Comparison of ENCODE assay signal across 12 mouse cellular contexts in genomic region chr4:105033153-105033552, GRCm38 (mm10).
A peak's percentile ranks its signal among the peaks of the same experiment; 100 is the strongest.
DNase-seq lines count a peak whose midpoint lies in the region; ATAC-seq and TF ChIP-seq lines count a peak whose summit lies in the region.
"Had no signal": no experiment of that assay in that cellular context is flagged by ENCODE, and none has a peak within 500 bp of the region (broad histone marks: within the 10 kb centered on the region; RNA-seq: fewer than 3 reads in every experiment).

No protein-coding gene starts in this region.

- no peak for DNase-seq in heart, adult 2 months
- no peak for DNase-seq in heart, adult 8-10 months (ENCODE audit: low spot score)
- no peak for DNase-seq in left cerebral cortex, adult 2 months (ENCODE audit: extremely low spot score in 1 of 2, low spot score in 2 of 2)
- no peak for DNase-seq in left cerebral cortex, postnatal 25 days (ENCODE audit: low spot score in 2 of 2)
- DNase-seq in Patski (ENCODE audit: low read depth, low spot score), result peak; percentile 19
- DNase-seq in cerebellum, postnatal 36 days, result peak; percentile 24 to 36
- DNase-seq in limb, embryonic 10.5 days (ENCODE audit: low spot score), result no peak
- DNase-seq in adrenal gland, postnatal 4 days (ENCODE audit: low spot score in 2 of 2), result no peak
- DNase-seq: right cerebral cortex, postnatal 25 days had no signal

- H3K27me3 ChIP-seq in heart, adult 2 months (ENCODE audit: control insufficient read depth, insufficient read depth, low read length), result no peaks in the 10 kb centered on the region
- H3K27me3 ChIP-seq in Patski, result no peaks in the 10 kb centered on the region
- H3K27me3 ChIP-seq in limb, embryonic 10.5 days (ENCODE audit: low read depth, poor library complexity, severe bottlenecking), result no peaks in the 10 kb centered on the region
- H3K27me3 ChIP-seq: hindbrain, embryonic 15.5 days; megakaryocyte, embryonic 14.5 days; neural tube, embryonic 13.5 days had no signal

- intact Hi-C loops in heart, adult 2 months (cut with DNase I), result loop anchor here (5.0 kb wide), 3 partner anchors 74 to 1194 kb away; partner anchors contain the start of gene Prkaa2
- intact Hi-C loops in left cerebral cortex, adult 2 months (cut with DNase I), result loop anchor here (5.0 kb wide), 2 partner anchors 89 to 1194 kb away; no protein-coding TSS in a partner anchor
- intact Hi-C loops in left cerebral cortex, postnatal 25 days (cut with DNase I), result loop anchor here (2.0 to 5.0 kb wide), 2 partner anchors 90 to 1194 kb away; no protein-coding TSS in a partner anchor

- TF ChIP-seq POLR2A in heart, adult 2 months (IDR thresholded peaks at IDR 0.05; ENCODE audit: insufficient read depth, low read depth, low read length), result no peak

- H3K4me1 ChIP-seq in heart, adult 2 months (ENCODE audit: control insufficient read depth, insufficient read depth, low read length), result no peaks in the 10 kb centered on the region
- H3K4me1 ChIP-seq in limb, embryonic 10.5 days, result no peaks in the 10 kb centered on the region
- H3K4me1 ChIP-seq: hindbrain, embryonic 15.5 days; megakaryocyte, embryonic 14.5 days; neural tube, embryonic 13.5 days had no signal

- no peak overlapping the region for H3K9ac ChIP-seq in heart, adult 2 months (ENCODE audit: low read depth, low read length)
- H3K9ac ChIP-seq: hindbrain, embryonic 15.5 days; neural tube, embryonic 13.5 days had no signal

- ATAC-seq in Patski, result peak; percentile 35

- no peaks in the 10 kb centered on the region for H3K9me3 ChIP-seq in limb, embryonic 10.5 days (replicated peaks)
- H3K9me3 ChIP-seq: hindbrain, embryonic 15.5 days; megakaryocyte, embryonic 14.5 days; neural tube, embryonic 13.5 days had no signal

- peak; percentile 44 for TF ChIP-seq CTCF in heart, adult 2 months (IDR thresholded peaks at IDR 0.05)
- TF ChIP-seq CTCF in left cerebral cortex, adult 2 months (IDR thresholded peaks at IDR 0.05), result peak; percentile 31
- TF ChIP-seq CTCF in Patski (IDR thresholded peaks at IDR 0.05), result peak; percentile 43

- WGBS in heart, adult 2 months, result 53% methylated on average over 7 of the region's 7 CpGs
- 59% methylated on average over 7 of the region's 7 CpGs for WGBS in limb, embryonic 10.5 days

- in situ Hi-C loops in Patski (cut with MboI; ENCODE audit: low pct_unique_long_range_greater_than_20kb), result loop anchor here (10.0 kb wide), 1 partner anchor 118 kb away; the partner anchor contains the start of gene Fyb2

- POLR2A ChIA-PET in Patski (lab: Charles Lee), result no interaction called here

- no peaks in the 10 kb centered on the region for H3K79me2 ChIP-seq in heart, adult 2 months (replicated peaks; ENCODE audit: control insufficient read depth, insufficient read depth, low read length)

- H3K36me3 ChIP-seq in heart, adult 2 months (ENCODE audit: control insufficient read depth, insufficient read depth, low read length), result no peaks in the 10 kb centered on the region
- no peaks in the 10 kb centered on the region for H3K36me3 ChIP-seq in limb, embryonic 10.5 days

- TF ChIP-seq EP300 in heart, adult 2 months (IDR thresholded peaks at IDR 0.05; ENCODE audit: insufficient read depth, low read depth, low read length), result no peak

- CTCF ChIA-PET in Patski (lab: Charles Lee), result interaction anchor here (1.1 to 2.4 kb wide), 3 partner anchors 87 to 93 kb away, joined by 3 to 12 read pairs (median 3); no protein-coding TSS in a partner anchor

- no peak overlapping the region for H3K27ac ChIP-seq in heart, adult 2 months
- no peak overlapping the region for H3K27ac ChIP-seq in left cerebral cortex, adult 2 months
- H3K27ac ChIP-seq in limb, embryonic 10.5 days, result no peak overlapping the region
- H3K27ac ChIP-seq: hindbrain, embryonic 15.5 days; neural tube, embryonic 13.5 days had no signal

- no peak overlapping the region for H3K4me3 ChIP-seq in heart, adult 2 months
- H3K4me3 ChIP-seq in left cerebral cortex, adult 2 months, result no peak overlapping the region
- H3K4me3 ChIP-seq in limb, embryonic 10.5 days, result no peak overlapping the region
- H3K4me3 ChIP-seq: hindbrain, embryonic 15.5 days; megakaryocyte, embryonic 14.5 days; neural tube, embryonic 13.5 days had no signal

Comparison
In these comparisons a context has a peak if more than half of its experiments do, and no peak if none do; other contexts are left out.
1. DNase-seq: peak in Patski (single experiment) and cerebellum, postnatal 36 days (2 of 2); none in heart, adult 2 months (0 of 2), heart, adult 8-10 months (single experiment), left cerebral cortex, adult 2 months (0 of 2), left cerebral cortex, postnatal 25 days (0 of 2), limb, embryonic 10.5 days (single experiment) and adrenal gland, postnatal 4 days (0 of 2).
2. Peak in every context shown above with its lines, with median percentiles within 50 percentile points of each other: CTCF ChIP-seq.